In genomic region chr10:125786197-125786879, GRCm38 (mm10) we compare ENCODE assay signal across 9 mouse cellular contexts.
A peak's percentile ranks its signal among the peaks of the same experiment; 100 is the strongest.
DNase-seq lines count a peak whose midpoint lies in the region; ATAC-seq lines count a peak whose summit lies in the region.
"Had no signal": no experiment of that assay in that cellular context is flagged by ENCODE, and none has a peak within 500 bp of the region (broad histone marks: within the 10 kb centered on the region; RNA-seq: fewer than 3 reads in every experiment).

No protein-coding gene starts in this region.

- peak overlapping the region; percentile 82 for H3K4me2 ChIP-seq in heart, embryonic 15.5 days
- peak overlapping the region; percentile 46 for H3K4me2 ChIP-seq in embryonic facial prominence, embryonic 12.5 days (replicated peaks)
- peak overlapping the region; percentile 62 for H3K4me2 ChIP-seq in hindbrain, embryonic 15.5 days
- H3K4me2 ChIP-seq in midbrain, embryonic 15.5 days: peak overlapping the region; percentile 72

- H3K27me3 ChIP-seq in heart, embryonic 15.5 days: 0 out of 2 replicates have a peak, but pooled peaks cover 4% of the 10 kb centered on the region
- no peaks in the 10 kb centered on the region for H3K27me3 ChIP-seq in embryonic facial prominence, embryonic 12.5 days
- H3K27me3 ChIP-seq in hindbrain, embryonic 15.5 days: no peaks in the 10 kb centered on the region
- no peaks in the 10 kb centered on the region; the same call in 1 of the 2 replicates for H3K27me3 ChIP-seq in midbrain, embryonic 15.5 days (replicated peaks)
- H3K27me3 ChIP-seq: Patski had no signal

- peak overlapping the region; percentile 43 for H3K4me3 ChIP-seq in heart, embryonic 15.5 days
- peak overlapping the region; percentile 18; the same call in 1 of the 2 replicates for H3K4me3 ChIP-seq in embryonic facial prominence, embryonic 12.5 days
- H3K4me3 ChIP-seq in hindbrain, embryonic 15.5 days: peak overlapping the region; percentile 27
- peak overlapping the region; percentile 34 for H3K4me3 ChIP-seq in midbrain, embryonic 15.5 days

- H3K36me3 ChIP-seq in heart, embryonic 15.5 days: no peaks in the 10 kb centered on the region
- no peaks in the 10 kb centered on the region for H3K36me3 ChIP-seq in embryonic facial prominence, embryonic 12.5 days
- no peaks in the 10 kb centered on the region for H3K36me3 ChIP-seq in hindbrain, embryonic 15.5 days
- no peaks in the 10 kb centered on the region for H3K36me3 ChIP-seq in midbrain, embryonic 15.5 days (replicated peaks)

- H3K9ac ChIP-seq in heart, embryonic 15.5 days: no peak overlapping the region
- H3K9ac ChIP-seq in embryonic facial prominence, embryonic 12.5 days: no peak overlapping the region
- no peak overlapping the region for H3K9ac ChIP-seq in hindbrain, embryonic 15.5 days
- H3K9ac ChIP-seq in midbrain, embryonic 15.5 days: peak overlapping the region; percentile 34

- no peaks in the 10 kb centered on the region for H3K9me3 ChIP-seq in heart, embryonic 15.5 days (replicated peaks)
- peaks cover 3% of the 10 kb centered on the region; the same call in 1 of the 2 replicates for H3K9me3 ChIP-seq in embryonic facial prominence, embryonic 12.5 days
- H3K9me3 ChIP-seq in hindbrain, embryonic 15.5 days: no peaks in the 10 kb centered on the region
- H3K9me3 ChIP-seq in midbrain, embryonic 15.5 days: no peaks in the 10 kb centered on the region

- peaks cover 25% of the 10 kb centered on the region for H3K4me1 ChIP-seq in heart, embryonic 15.5 days (replicated peaks)
- peaks cover 50% of the 10 kb centered on the region for H3K4me1 ChIP-seq in embryonic facial prominence, embryonic 12.5 days
- peaks cover 30% of the 10 kb centered on the region for H3K4me1 ChIP-seq in hindbrain, embryonic 15.5 days (replicated peaks)
- H3K4me1 ChIP-seq in midbrain, embryonic 15.5 days: peaks cover 29% of the 10 kb centered on the region

- DNase-seq in heart, adult 18-20 months: no peak
- no peak for DNase-seq in right cerebral cortex, postnatal 4 days
- DNase-seq in T-cell, adult 2 months (ENCODE audit: low spot score): no peak
- DNase-seq in adrenal gland, adult 8-10 months: no peak

- 15% methylated on average over 10 of the region's 10 CpGs for WGBS in heart, embryonic 15.5 days
- WGBS in embryonic facial prominence, embryonic 12.5 days: 2% methylated on average over 10 of the region's 10 CpGs
- 22% methylated on average over 10 of the region's 10 CpGs for WGBS in hindbrain, embryonic 15.5 days
- 11% methylated on average over 10 of the region's 10 CpGs for WGBS in midbrain, embryonic 15.5 days

- no peak overlapping the region for H3K27ac ChIP-seq in heart, embryonic 15.5 days
- H3K27ac ChIP-seq in embryonic facial prominence, embryonic 12.5 days: peak overlapping the region; percentile 94
- H3K27ac ChIP-seq in hindbrain, embryonic 15.5 days (replicated peaks): 0 out of 2 replicates have a peak overlapping the region, but pooled peaks have one; percentile 7
- H3K27ac ChIP-seq in midbrain, embryonic 15.5 days: no peak overlapping the region

- ATAC-seq in heart, embryonic 15.5 days (replicated peaks; ENCODE audit: insufficient number of reproducible peaks, insufficient read depth, low FRiP score, low read depth): no peak
- ATAC-seq in embryonic facial prominence, embryonic 12.5 days (ENCODE audit: insufficient number of reproducible peaks, insufficient read depth, low FRiP score, low TSS enrichment): 0 out of 2 replicates have a peak, but pooled peaks have one; percentile 14
- ATAC-seq in hindbrain, embryonic 15.5 days (ENCODE audit: low FRiP score, low read depth): no peak
- no peak for ATAC-seq in midbrain, embryonic 15.5 days (replicated peaks)
- ATAC-seq: Patski had no signal

Comparison
In these comparisons a context has a peak if more than half of its experiments do, and no peak if none do; other contexts are left out.
1. H3K27ac ChIP-seq: peak in embryonic facial prominence, embryonic 12.5 days (single experiment) and hindbrain, embryonic 15.5 days (single experiment); none in heart, embryonic 15.5 days (single experiment) and midbrain, embryonic 15.5 days (single experiment).
2. Peak in every context shown above with its lines, with median percentiles within 50 percentile points of each other: H3K4me2 ChIP-seq and H3K4me3 ChIP-seq.